Comparison of ENCODE assay signal across 11 mouse cellular contexts in the genomic region with DNA sequence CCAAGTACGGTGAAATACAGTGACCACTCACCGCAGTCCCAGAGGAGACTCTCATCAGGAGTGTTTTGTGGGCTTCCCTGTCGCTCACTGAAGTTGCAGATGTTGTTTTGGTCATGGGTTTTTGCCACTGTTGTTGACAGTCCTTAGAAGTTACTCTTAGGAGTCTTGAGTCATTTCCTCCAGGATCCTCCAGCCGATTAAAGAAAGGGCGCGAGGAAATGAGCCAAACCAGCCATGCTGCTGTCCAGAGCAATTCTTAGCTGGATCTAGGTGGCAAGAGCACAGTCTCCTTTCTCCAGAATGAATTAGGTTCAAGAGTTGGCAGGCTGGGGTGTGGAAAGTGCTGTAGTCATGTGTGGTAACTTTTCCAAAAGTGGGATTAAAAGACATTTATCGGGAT. TPM values are rescaled to one million over a fixed set of nuclear protein-coding genes. Genes with fewer than 3 reads are reported as not detected.
DNase-seq lines count a peak whose midpoint lies in the region; ATAC-seq lines count a peak whose summit lies in the region.
"Had no signal": no experiment of that assay in that cellular context is flagged by ENCODE, and none has a peak within 500 bp of the region (broad histone marks: within the 10 kb centered on the region; RNA-seq: fewer than 3 reads in every experiment).

No protein-coding gene starts in this region.

- H3K27ac ChIP-seq in hindbrain, embryonic 12.5 days: no peak overlapping the region
- H3K27ac ChIP-seq in hindbrain, embryonic 10.5 days: no peak overlapping the region
- no peak overlapping the region for H3K27ac ChIP-seq in intestine, embryonic 16.5 days (ENCODE audit: low read length)
- H3K27ac ChIP-seq: limb, embryonic 15.5 days had no signal

- DNase-seq in hindbrain, embryonic 10.5 days (ENCODE audit: low spot score): no peak
- DNase-seq in c-Kit-positive CD71-positive TER-119-positive erythroid progenitor cells, embryonic 14.5 days (ENCODE audit: low spot score): peak; percentile 9
- peak; percentile 32 for DNase-seq in lung, postnatal 36 days
- no peak for DNase-seq in left cerebral cortex, adult 18-20 months (ENCODE audit: low spot score in 2 of 2)
- no peak for DNase-seq in adrenal gland, postnatal 14 days
- DNase-seq: right cerebral cortex, postnatal 4 days; thymus, postnatal 25 days had no signal

- no peaks in the 10 kb centered on the region for H3K27me3 ChIP-seq in hindbrain, embryonic 12.5 days
- peaks cover 30% of the 10 kb centered on the region for H3K27me3 ChIP-seq in hindbrain, embryonic 10.5 days (ENCODE audit: insufficient read depth, poor library complexity, severe bottlenecking)
- H3K27me3 ChIP-seq in intestine, embryonic 16.5 days (replicated peaks; ENCODE audit: control insufficient read depth, insufficient read depth, low read length): no peaks in the 10 kb centered on the region

- H3K9me3 ChIP-seq in hindbrain, embryonic 12.5 days (replicated peaks): no peaks in the 10 kb centered on the region
- H3K9me3 ChIP-seq in hindbrain, embryonic 10.5 days: no peaks in the 10 kb centered on the region
- no peaks in the 10 kb centered on the region for H3K9me3 ChIP-seq in intestine, embryonic 16.5 days (ENCODE audit: control insufficient read depth, low read length)
- H3K9me3 ChIP-seq: limb, embryonic 15.5 days had no signal

- no peak overlapping the region for H3K9ac ChIP-seq in hindbrain, embryonic 12.5 days
- no peak overlapping the region for H3K9ac ChIP-seq in intestine, embryonic 16.5 days (ENCODE audit: low read depth, low read length)
- H3K9ac ChIP-seq: limb, embryonic 15.5 days had no signal

- H3K4me2 ChIP-seq in hindbrain, embryonic 12.5 days (replicated peaks): peak overlapping the region; percentile 96
- no peak overlapping the region for H3K4me2 ChIP-seq in intestine, embryonic 16.5 days (ENCODE audit: low read depth, low read length)
- H3K4me2 ChIP-seq: limb, embryonic 15.5 days had no signal

- WGBS in hindbrain, embryonic 12.5 days: 76% methylated on average over 7 of the region's 7 CpGs
- WGBS in hindbrain, embryonic 10.5 days: 78% methylated on average over 7 of the region's 7 CpGs
- WGBS in intestine, embryonic 16.5 days: 74% methylated on average over 7 of the region's 7 CpGs

- no peak for ATAC-seq in hindbrain, embryonic 12.5 days (ENCODE audit: low FRiP score)
- no peak for ATAC-seq in intestine, embryonic 16.5 days
- no peak for ATAC-seq in frontal cortex, adult (ENCODE audit: low TSS enrichment)

- no peaks in the 10 kb centered on the region for H3K36me3 ChIP-seq in hindbrain, embryonic 12.5 days
- no peaks in the 10 kb centered on the region for H3K36me3 ChIP-seq in hindbrain, embryonic 10.5 days
- no peaks in the 10 kb centered on the region for H3K36me3 ChIP-seq in intestine, embryonic 16.5 days (ENCODE audit: control insufficient read depth, insufficient read depth, low read length)
- H3K36me3 ChIP-seq: limb, embryonic 15.5 days had no signal

- H3K4me1 ChIP-seq in hindbrain, embryonic 12.5 days: peaks cover 21% of the 10 kb centered on the region
- H3K4me1 ChIP-seq in hindbrain, embryonic 10.5 days (replicated peaks): peaks cover 49% of the 10 kb centered on the region
- peaks cover 7% of the 10 kb centered on the region for H3K4me1 ChIP-seq in intestine, embryonic 16.5 days (ENCODE audit: control insufficient read depth, insufficient read depth, low read length)

- H3K4me3 ChIP-seq in hindbrain, embryonic 12.5 days: no peak overlapping the region
- H3K4me3 ChIP-seq in hindbrain, embryonic 10.5 days: no peak overlapping the region
- peak overlapping the region; percentile 12; the same call in 1 of the 2 replicates for H3K4me3 ChIP-seq in intestine, embryonic 16.5 days (ENCODE audit: low read length)
- H3K4me3 ChIP-seq: limb, embryonic 15.5 days had no signal

RNA-seq across cellular contexts. Expression of a gene that starts 3.4 kb away (rescaled TPM):
- 41.6 and 46.1 TPM in 2 replicates for polyA plus RNA-seq in hindbrain, embryonic 12.5 days (2016; fragmentation: Nextera tagmentation; extraction: Ambion mirVana)
- polyA plus RNA-seq in hindbrain, embryonic 10.5 days (2016; fragmentation: Nextera tagmentation; extraction: Ambion mirVana): 23.5 and 29.8 TPM in 2 replicates
- polyA plus RNA-seq in intestine, embryonic 16.5 days (2015; fragmentation: Nextera tagmentation; extraction: Ambion mirVana): 17.1 and 17.8 TPM in 2 replicates
- total RNA-seq in left cerebral cortex, adult 18-20 months (2021): 10 to 100 TPM; 31.4 to 32.6 TPM
- 6.0 and 7.2 TPM in 2 replicates for total RNA-seq in adrenal gland, postnatal 14 days (2021)

Comparison
In these comparisons a context has a peak if more than half of its experiments do, and no peak if none do; other contexts are left out.
1. DNase-seq: peak in c-Kit-positive CD71-positive TER-119-positive erythroid progenitor cells, embryonic 14.5 days (single experiment) and lung, postnatal 36 days (single experiment); none in hindbrain, embryonic 10.5 days (single experiment), left cerebral cortex, adult 18-20 months (0 of 2) and adrenal gland, postnatal 14 days (single experiment).